Mouse (Mus musculus): ENCODE results near the gene Dand5.

GRCm38 (mm10) chr8:84783198-84783918 lies 39.3 kb downstream of the Dand5 start:
- TF ChIP-seq GATA1 (IDR thresholded peaks at IDR 0.05; ENCODE audit: borderline replicate concordance, low read length) (no peak), CTCF (IDR thresholded peaks at IDR 0.05; ENCODE audit: low read depth, low read length) (no peak), TAL1 (conservative IDR thresholded peaks at IDR 0.05; ENCODE audit: low read depth, low read length) (no peak), POLR2AphosphoS5 (IDR thresholded peaks at IDR 0.05; ENCODE audit: insufficient replicate concordance, low read depth, low read length) (no peak), GATA2 (IDR thresholded peaks at IDR 0.05; ENCODE audit: borderline replicate concordance, low read depth, low read length) (no peak)

All from G1E (cell line).